Mouse (Mus musculus) brain, embryonic 14.5 days (tissue): ENCODE data around the gene Smim14.

Source experiments
- CTCF ChIP-seq: fragments of 200-500 bp; IDR thresholded peaks from 2 replicates; pipeline ENCODE4 v1.5.1; 2012; ENCODE audit warnings: inconsistent platforms, mild to moderate bottlenecking, moderate library complexity, borderline replicate concordance; ENCODE audit not compliant: insufficient read depth, insufficient read length; ENCODE audit errors: extremely low read depth
- POLR2A ChIP-seq: fragments of 200-500 bp; IDR thresholded peaks from 2 replicates; pipeline ENCODE4 v1.6.1; 2012; ENCODE audit warnings: mild to moderate bottlenecking, inconsistent platforms, borderline replicate concordance; ENCODE audit not compliant: poor library complexity, insufficient read depth, insufficient read length, severe bottlenecking; ENCODE audit errors: extremely low read depth

- TF ChIP-seq CTCF (no peak), POLR2A (no peak)
Measured at GRCm38 (mm10) chr5:65420822-65421221, 116.2 kb downstream of the Smim14 start.
